Mouse (Mus musculus) olfactory bulb, adult 2 months (tissue): ENCODE measurements at regions not wholly inside any gene's neighbourhood (a gene's known extent, or its start where the extent isn't known, plus 50 kb on each side); places are given as distances from the start of the nearest gene placed in this dataset.

Experiments used
- CTCF ChIP-seq: fragments of 200-500 bp; IDR thresholded peaks from 2 replicates; pipeline ENCODE4 v1.5.1; 2012; ENCODE audit warnings: low read depth, mild to moderate bottlenecking, low read length, moderate library complexity; ENCODE audit not compliant: insufficient read depth
- POLR2A ChIP-seq: fragments of 200-500 bp; IDR thresholded peaks from 2 replicates; pipeline ENCODE4 v1.6.1; 2012; ENCODE audit warnings: mild to moderate bottlenecking, low read depth, low read length, moderate library complexity; ENCODE audit not compliant: insufficient read depth

- TF ChIP-seq CTCF (no peak), POLR2A (no peak)
These were observed 226.8 kb upstream of the Cdh13 start for GRCm38 (mm10) chr8:118056781-118057180.
